Mouse (Mus musculus) G1E (cell line): ENCODE data around the gene Rapgef5.

Experiments used
- CTCF ChIP-seq: IDR thresholded peaks from 2 replicates; pipeline ENCODE4 v1.5.1; 2012; ENCODE audit warnings: low read depth, low read length, inconsistent platforms, mixed read lengths
- GATA1 ChIP-seq: IDR thresholded peaks from 2 replicates; pipeline ENCODE4 v1.6.1; 2012; ENCODE audit warnings: borderline replicate concordance, low read length, inconsistent platforms, mixed read lengths
- GATA2 ChIP-seq: IDR thresholded peaks from 2 replicates; pipeline ENCODE4 v1.6.1; 2012; ENCODE audit warnings: low read depth, low read length, inconsistent platforms, borderline replicate concordance
- POLR2AphosphoS5 ChIP-seq: IDR thresholded peaks from 2 replicates; pipeline ENCODE4 v1.6.1; 2012; ENCODE audit warnings: low read depth, low read length, inconsistent platforms; ENCODE audit not compliant: insufficient replicate concordance
- TAL1 ChIP-seq: conservative IDR thresholded peaks from 2 replicates; pipeline ENCODE4 v1.6.1; 2012; ENCODE audit warnings: low read depth, low read length, inconsistent platforms, mixed read lengths

DNA sequence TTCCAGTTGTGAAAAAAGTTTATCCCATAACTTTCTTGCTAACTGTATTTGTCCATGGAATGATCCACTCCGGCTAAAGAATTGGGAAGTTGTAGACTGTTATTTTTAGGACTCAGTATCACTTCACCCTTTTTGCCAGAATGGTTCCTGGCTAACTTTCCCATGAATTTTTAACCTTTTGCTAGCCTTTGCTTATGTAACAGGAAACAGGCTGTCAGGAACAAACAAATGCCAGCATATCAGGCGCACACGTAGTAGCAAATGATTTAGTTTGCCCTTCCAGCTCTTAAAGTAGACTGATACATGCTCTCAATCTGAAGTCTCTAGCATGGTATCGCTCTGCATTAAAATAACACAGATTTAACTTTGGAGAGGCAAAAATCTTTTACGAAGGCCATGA, 141.5 kb downstream of the Rapgef5 start:
- TF ChIP-seq GATA2 (no peak), GATA1 (no peak), CTCF (no peak), TAL1 (no peak), POLR2AphosphoS5 (no peak)
